Mouse (Mus musculus) urinary bladder, adult 18-20 months (tissue): ENCODE data around the gene Mrgpre.

Experiments
- DNase-seq, 2 experiments: peaks; one replicate each; pipeline ENCODE4 v3.0.0; 2022; ENCODE audit warnings: low spot score in 2 of 2, mixed read lengths in 2 of 2

Mrgpre gene

DNA sequence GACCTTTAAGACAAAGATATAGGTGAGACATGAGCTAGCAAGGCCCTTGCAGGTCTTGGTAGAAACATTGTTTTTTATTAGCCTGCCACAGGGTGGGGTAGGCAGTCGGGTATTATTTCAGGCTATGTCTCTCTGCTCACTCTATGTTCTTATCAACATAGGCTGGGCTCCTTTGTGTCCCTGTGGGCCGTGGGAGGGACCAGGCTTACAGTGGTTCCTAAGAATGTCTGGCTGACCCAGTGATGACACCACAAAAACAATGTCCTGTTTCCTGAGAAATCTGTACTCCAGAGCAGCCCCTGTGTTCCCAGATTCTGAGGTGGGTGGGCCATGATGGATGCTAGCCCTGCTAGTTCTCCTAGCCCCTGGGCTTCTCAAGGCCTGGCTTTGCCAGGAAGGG, 6.9 kb downstream of the Mrgpre start:
- DNase-seq: no peak

DNA sequence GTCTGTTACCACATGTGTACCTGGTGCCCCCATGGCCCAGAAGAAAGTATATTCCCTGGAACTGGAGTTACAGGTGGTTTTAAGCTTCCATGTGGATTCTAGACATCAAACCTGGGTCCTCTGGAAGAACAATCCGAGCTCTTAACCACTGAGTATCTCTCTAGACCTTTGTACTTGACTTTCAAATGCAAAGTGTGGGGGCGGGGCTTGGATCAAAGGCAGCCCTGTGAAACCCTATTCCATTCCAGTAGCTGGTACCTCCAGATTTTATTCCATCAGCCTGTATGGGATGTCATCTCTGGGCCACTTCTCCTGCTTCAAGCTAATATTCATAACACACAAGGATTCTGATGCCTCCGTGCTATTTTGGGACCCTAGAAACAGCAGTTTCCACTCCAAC, 8.2 kb downstream of the Mrgpre start:
- no peak for DNase-seq

GRCm38 (mm10) chr7:143769461-143769860, 14.8 kb downstream of the Mrgpre start:
- DNase-seq: no peak

GRCm38 (mm10) chr7:143768267-143768666, 16.0 kb downstream of the Mrgpre start:
- no peak for DNase-seq

DNA sequence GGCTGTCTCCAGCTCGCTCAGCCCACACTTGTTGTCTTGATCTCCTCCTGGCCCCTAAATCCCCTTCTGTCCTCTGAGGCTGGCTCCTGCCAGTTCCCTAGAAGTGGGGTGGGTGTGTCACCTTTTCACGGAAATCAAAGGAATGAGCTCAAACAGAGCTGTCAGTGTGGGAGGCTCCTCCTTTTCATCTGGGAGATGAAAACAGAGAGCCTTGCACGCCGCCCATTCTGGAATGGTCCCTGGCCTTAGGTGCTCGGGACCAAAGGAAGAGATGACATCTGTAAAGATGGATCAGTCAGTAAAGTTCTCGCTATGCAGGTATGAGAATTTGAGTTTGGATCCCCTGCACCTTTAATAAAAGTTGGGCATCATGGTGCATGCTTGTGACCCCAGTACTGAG, 17.4 kb downstream of the Mrgpre start, which contains the start of gene Mrgprg:
TSS of gene Mrgprg (minus strand) at position 101 of the 400 bp plus-strand sequence.
- no peak for DNase-seq

- DNase-seq: no peak
Observed at GRCm38 (mm10) chr7:143764876-143765530, 19.3 kb downstream of the Mrgpre start.

DNA sequence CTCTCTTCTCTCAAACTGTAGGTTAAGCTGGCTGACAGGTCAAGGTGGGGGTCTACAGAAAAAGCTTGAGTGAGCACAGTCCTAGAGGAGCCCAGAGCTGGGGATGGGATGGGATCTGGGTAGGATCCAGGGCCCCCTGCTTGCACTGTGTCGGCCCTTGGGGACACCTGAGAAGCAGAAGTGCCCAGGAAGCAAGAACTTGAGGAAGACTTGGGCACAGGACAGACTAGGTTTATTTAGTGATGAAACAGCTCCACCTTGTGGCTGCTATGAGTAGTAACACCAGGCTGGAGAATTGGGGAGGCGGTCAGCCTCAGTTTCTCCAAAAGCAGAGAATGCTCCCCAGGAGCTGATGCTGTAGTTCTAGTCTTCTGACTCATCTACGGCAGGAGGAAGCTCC, 20.5 kb downstream of the Mrgpre start:
- no peak for DNase-seq

DNA sequence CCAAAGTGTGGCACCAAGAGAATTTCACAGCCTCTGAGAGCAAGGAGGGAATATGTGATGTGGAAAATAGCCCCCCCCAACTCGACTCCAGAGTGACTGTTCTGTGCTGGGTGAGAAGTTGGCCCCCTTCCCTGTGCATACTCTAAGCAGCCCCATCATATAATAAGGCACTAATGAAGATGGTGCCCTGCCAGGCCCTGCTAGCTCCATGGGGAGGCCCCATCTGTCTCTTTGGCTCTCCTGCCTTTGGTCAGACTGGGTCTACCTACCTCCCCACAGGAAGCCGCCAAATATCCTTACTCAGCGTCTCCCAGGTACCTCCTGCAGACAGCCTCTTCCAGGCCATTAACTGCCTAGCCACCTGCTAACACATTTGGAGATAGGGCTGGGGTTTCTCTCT, 25.3 kb downstream of the Mrgpre start:
- DNase-seq: no peak

DNA sequence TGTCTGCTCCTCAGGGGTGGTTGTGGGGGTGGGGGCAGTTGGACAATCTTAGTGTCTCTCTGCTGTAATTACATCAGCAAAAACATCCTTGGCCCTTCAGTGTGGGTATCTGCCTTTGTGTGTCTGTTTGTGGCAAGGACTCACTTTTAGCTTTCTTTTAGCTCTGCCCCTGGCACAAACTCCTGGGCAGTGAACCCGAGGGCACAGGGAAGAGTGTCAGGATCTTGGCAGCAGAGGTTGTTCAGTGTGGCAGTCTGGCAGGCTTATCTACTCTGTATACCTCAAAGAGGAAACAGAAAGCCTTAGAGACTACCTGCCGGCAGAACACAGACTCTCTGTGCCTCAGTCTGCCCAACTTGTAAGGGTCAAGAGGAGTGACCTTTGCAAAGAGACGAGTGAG, 26.6 kb downstream of the Mrgpre start:
- no peak for DNase-seq

DNA sequence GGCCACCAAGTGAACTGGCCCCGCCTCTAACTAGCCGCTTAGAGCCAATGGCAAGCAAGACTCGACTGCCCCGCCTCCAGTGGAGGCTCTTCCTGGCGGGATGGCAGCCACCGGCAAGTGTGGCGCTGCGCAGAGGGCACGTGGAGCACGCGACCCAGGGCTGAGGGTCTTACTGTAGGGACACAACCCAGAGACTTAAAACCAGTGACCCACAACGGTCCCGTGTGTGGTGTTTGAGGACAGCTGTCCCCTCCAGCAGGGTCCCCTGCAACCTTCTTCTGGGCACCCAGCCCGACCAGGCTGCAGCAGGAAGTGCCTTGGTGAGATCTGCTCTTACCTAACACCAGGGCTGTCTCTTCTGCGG, 27.3 kb downstream of the Mrgpre start:
- DNase-seq: peak; percentile 59 to 65

DNA sequence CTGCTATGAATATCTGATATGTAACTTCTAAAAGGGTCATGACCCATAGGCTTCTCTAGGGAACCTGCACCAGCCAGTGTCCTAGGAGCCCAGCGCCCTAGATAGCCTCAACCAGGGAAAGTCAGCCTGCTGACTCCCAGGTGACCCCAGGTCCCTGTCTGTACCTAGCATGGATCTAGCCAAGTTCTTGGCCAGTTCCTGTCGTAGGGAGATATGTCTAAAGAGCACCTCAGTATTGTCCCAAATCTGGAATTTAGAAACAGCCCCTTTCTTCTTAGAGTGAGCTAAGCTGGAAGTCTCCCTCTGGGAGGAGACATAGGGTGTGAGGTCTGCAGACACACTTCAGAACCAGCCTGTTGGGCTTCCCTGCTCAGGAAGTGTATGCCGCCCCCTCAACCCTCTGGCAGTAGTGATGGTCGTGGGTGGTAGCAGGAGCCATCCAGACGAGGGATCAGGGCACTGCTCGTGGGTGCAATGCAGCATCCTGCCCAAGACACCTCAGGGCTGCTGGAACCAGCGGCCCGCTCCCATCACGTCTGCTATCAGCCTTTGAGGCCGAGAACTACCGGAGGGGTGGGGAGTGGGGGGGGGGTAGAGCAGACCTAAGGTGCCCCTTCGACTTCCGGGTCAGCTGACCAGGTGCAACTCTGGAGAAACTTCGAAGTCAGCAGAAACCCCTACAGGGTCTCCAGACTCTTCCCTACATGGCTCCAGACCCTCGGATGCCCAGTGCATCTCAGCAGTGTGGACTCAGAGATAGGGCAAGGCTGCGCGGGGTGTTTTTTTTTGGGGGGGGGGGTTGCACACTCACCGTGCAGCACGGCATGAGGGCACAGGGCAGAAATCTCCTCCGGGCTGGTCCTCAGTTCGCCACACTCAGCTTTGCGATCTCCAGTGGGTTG, 27.9 kb downstream of the Mrgpre start, which contains the start of gene Osbpl5:
TSS of gene Osbpl5 (minus strand) at position 861 of the 902 bp plus-strand sequence.
- DNase-seq: no peak

DNA sequence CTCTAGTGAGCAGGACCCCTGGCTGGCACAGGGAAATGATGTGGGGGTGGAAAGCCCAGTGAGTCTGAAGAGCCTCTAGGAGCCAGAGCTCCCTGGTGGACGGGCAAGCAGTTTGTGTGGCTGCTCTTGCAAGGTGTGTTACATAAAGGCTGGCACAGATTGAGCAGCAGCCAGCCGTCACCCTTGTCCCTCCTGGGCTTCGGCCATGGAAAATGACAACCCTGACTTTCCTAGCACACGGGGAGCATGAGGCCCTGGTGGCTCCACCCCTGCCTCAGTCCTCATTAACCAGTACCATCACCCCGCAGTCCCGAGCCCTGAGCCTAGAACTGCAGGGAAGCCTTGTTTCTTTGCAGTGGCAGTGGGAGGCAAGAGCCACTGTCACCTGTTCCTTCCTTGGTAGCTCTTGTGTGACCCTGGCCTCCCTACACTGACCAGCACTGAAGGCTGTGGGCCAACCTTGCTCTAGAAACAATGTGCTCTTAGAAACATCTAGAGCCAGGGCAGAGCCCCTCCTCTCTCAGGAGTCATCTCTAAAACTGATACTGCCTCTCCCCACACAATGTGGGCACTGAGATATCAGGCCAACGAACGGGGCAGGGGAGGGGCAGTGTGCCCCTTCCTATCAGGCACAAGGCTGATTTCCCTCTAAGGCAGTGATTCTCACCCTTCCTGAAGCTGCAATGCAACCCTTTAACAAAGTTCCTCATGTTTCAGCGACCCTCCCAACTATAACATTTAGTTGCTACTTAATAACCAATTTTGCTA, 28.8 kb downstream of the Mrgpre start:
- no peak for DNase-seq

GRCm38 (mm10) chr7:143753990-143754715, 30.1 kb downstream of the Mrgpre start:
- DNase-seq: no peak

DNA sequence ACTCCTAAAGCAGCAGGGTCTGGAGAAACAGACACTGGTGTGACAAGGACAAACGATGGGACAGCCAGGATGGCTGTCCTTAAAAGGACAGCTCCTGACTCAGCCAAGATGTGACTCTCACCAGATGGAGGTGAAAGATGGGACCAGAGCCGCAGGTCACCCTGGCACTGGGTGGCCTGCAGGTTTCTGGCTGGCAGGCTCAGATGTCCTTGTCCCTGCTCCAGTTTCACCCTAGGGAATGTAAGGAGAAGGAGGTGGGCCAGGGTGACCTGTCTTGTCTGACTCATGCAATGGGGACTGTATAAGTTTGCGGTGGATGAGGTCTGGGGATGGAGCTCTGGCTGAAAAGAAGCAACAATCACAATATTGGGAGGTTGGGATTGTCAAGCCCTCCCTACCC, 31.7 kb downstream of the Mrgpre start:
- DNase-seq: no peak

- no peak for DNase-seq
Observed at GRCm38 (mm10) chr7:143752056-143752455, 32.2 kb downstream of the Mrgpre start.

- DNase-seq: no peak
Observed at GRCm38 (mm10) chr7:143751380-143751779, 32.9 kb downstream of the Mrgpre start.

DNA sequence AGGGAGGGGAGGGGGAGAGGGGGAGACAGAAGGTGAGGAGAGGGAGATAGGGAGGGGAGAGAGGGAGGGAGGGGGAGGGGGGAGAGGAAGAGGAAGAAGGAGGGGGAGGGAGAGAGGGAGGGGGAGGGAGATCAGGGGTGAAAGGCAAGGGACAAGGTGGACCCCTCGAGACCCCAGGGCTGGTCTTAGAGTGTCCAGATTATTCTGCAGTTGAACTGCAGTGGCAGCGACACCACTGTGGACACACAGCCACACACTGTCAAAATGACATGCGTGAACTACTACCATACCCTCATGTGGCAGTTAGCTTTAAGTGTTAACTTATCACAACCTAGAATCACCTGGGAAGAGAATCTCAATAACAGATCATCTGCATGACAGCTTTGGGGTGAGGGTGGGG, 35.3 kb downstream of the Mrgpre start:
- no peak for DNase-seq

DNA sequence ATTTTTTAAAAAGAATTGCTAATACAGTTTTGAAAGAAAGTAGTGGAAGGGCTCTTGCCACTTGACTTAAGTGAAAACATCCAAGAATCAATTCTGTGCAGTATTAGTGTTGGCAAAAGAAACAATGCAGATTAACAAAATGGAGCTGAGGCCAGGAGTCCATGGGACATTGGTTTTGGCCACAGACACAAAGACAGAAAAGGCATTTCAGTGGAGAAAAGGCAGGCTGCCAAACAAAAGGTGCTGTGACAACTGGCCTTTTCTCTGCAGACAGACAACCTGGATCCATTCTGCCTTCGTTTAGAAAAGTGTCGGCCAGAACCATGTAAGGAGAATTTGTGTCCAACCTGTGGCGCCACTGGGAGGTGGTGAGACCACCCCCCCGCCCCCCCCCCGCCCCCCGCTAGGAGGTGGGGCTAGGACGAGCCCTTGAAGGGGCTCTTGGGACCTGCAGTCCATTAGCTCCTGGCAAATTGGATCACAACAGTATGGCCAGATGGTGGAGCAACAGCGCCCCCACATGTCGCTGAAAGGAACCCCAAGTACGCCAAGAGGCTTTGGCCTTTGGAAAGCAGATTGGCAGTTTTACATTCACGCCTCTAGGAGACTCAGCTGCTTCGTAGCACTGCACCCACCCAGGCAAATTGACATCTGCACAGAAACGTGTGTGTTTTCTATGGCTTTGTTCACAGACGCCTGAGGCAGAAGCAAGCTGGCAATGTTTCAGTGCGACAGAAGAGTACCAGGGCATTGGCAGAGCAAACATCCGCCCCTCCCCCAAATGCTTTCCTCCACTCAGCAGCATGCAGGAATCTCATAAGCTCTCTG, 36.0 kb downstream of the Mrgpre start:
- DNase-seq: peak; percentile 82

- no peak for DNase-seq
Observed at GRCm38 (mm10) chr7:143740653-143741052, 43.6 kb downstream of the Mrgpre start.
